Mouse (Mus musculus): ENCODE results near the gene Fkbp2. TPM values are rescaled to one million over a fixed set of nuclear protein-coding genes. Genes with fewer than 3 reads are reported as not detected.
A peak's percentile ranks its signal among the peaks of the same experiment; 100 is the strongest.

Gene Fkbp2
- total RNA-seq (2021), result 10 to 100 TPM; 43.7 to 44.4 TPM

DNA sequence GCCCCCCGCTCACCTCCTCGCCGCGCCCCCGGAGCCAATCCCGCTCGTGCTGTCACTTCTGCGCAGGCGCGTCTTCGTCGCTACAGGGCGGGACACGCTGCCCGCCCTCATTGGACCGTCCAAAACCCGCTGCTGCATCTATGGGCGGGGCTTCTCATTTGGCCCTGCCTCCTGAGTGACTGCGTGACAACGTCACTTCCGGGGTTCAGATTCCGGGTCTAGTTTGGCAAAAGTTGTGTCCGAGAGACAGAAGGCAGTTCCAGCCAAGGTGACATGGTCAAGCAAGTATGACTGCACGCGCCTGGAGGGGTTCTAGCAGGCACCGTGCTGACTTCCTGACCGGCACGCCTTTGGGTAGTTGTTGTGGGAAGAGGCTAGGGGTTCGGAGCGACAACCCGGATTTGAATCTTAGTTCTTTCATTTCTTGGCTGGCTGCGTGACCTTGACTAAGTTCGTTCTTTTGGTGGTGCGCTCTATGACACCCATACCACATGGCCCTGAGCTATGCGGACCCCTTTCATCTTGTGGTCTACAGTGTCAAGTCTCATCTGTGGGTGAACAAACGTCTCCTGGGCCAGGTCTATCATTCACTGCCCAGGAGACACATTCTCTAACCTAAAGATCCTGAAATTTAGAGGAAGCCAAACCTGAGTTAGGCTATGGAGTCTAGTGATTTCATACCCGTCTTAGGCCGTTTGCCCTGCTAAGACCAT is at the start of gene Fkbp2:
TSS of gene Fkbp2 (minus strand) at position 121 of the 713 bp plus-strand sequence.
- peak; percentile 99 for DNase-seq
- intact Hi-C loops (cut with DNase I), result no loop called here

DNA sequence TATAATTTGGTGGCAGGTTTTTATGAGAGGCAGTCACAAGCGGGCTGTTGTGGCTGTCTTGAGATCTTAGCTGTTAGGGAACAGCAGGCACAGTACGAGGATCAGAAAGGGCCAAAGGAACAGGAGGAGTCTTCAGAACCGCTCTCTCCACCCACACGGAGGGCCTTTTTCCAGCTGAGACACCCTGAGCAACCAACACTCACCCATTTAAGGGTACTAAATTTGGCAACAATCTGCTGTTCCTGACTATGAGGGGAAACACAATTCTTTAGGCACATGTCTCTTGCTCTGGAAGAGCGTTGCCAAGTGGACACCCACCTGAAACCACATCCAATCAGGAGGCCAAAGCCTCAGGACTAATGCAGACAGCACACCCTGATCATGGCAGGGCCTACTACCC is 49.2 kb upstream of the Fkbp2 start:
- DNase-seq, result no peak
- intact Hi-C loops (cut with DNase I), result no loop called here

DNA sequence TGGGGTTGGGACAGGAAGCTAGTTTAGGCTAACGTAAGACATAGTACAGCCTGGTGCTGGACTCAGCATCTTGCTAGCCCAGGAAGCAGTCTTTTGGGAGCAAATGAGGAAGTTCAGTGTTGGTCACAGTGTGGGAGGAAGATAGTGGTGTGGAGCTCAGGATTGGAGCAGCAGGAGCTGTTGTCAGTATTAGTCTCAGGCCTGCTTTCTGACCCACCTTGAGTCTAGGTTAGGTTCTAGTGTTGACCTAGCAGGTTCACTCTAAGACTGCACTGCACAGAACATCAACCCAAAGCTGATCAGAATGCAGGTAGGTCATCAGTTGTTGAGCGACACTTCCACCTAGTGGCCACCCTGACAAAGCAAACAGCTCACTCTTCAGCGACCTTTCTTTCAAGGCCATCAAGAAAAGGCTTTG is 39.9 kb upstream of the Fkbp2 start:
- peak; percentile 45 for DNase-seq

GRCm38 (mm10) chr19:7019191-7019590 is 38.9 kb upstream of the Fkbp2 start, which contains the start of gene Fermt3:
Gene Fermt3, minus strand, starts transcription at chr19:7019469.
- intact Hi-C loops (cut with DNase I), result no loop called here

More for the DNA sequence above, 39.9 kb upstream of the Fkbp2 start:
- intact Hi-C loops (cut with DNase I), result no loop called here

GRCm38 (mm10) chr19:7018546-7018945 is 38.2 kb upstream of the Fkbp2 start:
- DNase-seq, result no peak
- intact Hi-C loops (cut with DNase I), result no loop called here

More at GRCm38 (mm10) chr19:7019191-7019590, 38.9 kb upstream of the Fkbp2 start, which contains the start of gene Fermt3:
- no peak for DNase-seq

DNA sequence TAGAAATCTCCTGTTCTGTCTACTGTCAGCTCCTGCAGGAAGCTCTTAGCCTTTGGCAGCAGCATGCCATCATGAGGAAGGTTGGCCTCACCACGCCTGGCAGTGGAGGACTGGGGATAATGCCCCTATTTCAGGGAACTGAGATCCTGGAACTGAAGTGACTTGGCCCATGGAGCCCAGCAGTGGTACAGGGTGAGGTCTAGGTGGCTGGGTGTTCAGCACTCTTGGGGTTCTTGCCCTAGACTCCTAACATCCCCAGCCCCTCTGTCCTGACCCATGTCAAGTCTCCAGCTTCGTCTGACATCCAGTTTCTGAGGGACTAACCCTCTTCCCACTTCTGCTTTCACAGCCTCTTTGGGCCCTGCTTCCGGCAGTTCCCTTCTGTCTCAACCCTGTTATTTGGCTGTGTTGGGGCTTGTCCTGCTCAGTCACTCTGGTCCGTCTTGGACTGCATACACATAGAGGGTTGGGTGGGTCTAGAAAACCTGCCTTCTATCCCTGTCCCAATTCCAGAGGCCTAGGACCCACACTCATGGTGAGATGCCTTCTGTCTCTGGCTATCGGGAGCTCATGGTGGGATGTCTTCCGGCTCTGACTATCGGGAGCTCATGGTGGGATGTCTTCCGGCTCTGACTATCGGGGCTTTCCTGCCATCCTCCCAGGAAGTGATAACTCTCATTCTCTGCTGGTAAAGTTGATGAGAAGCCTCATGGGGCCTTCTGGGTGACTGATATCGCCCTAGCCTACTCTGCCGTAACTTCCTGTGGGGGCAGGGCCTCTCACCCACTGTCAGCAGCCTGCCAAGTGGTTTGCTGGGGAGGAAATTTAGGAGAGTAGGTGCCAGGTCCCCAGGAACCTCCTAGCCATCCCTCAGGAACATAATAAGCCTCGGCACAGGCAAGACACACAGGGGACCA is 37.5 kb upstream of the Fkbp2 start:
- intact Hi-C loops (cut with DNase I), result no loop called here

DNA sequence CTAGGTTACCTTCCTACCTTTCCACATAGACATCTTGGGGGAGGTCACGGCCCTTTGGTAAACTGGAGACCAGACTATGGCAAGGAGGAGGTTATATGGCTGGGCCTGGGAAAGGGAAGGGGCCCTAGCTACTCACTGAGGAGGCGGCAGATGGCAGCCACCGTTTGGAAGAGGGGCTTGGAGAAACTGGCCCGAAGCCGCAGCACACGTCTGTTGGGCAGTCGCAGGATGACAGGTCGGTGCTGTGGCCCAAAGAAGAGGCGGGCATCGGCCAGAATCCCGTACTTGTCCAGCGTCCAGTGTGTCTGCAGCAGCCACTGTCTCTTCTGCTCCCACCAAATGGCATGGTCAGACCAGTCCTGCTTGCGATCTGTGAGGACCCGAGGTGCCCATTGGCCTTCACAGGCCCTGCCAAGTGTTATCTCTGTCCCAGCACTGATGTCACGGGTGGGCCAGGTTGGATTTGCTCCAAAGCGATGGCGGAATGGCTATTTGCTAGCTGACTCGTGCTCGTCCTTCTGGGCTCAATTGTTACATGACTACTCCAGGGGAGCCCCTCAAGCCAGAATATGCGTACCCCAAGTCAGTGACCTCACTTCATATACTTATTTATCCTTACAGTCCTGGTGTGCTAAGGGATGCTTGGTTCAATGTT is 34.3 kb upstream of the Fkbp2 start:
- DNase-seq, result peak; percentile 60
- intact Hi-C loops (cut with DNase I), result no loop called here

More for the DNA sequence above, 37.5 kb upstream of the Fkbp2 start:
- no peak for DNase-seq

DNA sequence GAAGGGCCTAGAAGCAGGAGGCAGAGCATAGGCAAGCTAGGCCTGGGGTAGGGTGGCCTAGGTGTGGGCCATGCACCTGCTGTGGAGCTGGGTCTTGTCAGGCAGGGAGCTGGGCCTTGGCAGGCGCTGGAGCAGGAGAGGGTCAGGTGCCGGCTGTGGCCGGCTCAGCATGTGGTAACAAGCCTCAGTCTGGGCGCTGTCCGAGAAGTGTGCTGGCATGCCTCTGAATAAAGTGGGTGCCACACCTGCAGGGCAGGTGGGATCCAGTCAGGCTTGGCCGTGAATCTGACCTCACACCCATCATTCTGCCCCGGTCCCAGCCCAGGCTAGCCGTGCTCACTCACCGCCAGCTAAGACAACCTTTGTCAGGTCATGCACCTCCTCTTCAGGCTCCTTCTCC is 33.7 kb upstream of the Fkbp2 start:
- intact Hi-C loops (cut with DNase I), result no loop called here
- DNase-seq, result no peak

DNA sequence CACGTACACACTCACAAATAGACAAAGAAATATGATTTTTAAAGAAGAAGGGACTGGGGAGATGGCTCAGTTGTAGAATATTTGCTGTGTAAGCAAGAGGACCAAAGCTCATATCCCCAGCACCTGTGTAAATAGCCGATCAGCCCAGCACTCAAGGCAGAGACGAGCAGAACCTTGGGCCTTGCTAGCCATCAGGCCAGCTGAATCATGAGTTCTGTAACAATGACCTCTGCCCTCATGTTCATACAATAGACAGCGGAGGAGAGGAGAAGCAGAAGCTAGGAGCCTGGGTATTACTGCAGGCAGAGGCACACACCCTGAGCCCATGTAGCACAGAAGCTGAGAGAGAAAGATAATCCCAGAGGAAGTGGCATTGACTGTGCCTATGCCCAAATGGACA is 32.1 kb upstream of the Fkbp2 start:
- intact Hi-C loops (cut with DNase I), result no loop called here
- DNase-seq, result no peak

- intact Hi-C loops (cut with DNase I), result no loop called here
- DNase-seq, result no peak
Observed at GRCm38 (mm10) chr19:7006892-7007593, 26.7 kb upstream of the Fkbp2 start.

DNA sequence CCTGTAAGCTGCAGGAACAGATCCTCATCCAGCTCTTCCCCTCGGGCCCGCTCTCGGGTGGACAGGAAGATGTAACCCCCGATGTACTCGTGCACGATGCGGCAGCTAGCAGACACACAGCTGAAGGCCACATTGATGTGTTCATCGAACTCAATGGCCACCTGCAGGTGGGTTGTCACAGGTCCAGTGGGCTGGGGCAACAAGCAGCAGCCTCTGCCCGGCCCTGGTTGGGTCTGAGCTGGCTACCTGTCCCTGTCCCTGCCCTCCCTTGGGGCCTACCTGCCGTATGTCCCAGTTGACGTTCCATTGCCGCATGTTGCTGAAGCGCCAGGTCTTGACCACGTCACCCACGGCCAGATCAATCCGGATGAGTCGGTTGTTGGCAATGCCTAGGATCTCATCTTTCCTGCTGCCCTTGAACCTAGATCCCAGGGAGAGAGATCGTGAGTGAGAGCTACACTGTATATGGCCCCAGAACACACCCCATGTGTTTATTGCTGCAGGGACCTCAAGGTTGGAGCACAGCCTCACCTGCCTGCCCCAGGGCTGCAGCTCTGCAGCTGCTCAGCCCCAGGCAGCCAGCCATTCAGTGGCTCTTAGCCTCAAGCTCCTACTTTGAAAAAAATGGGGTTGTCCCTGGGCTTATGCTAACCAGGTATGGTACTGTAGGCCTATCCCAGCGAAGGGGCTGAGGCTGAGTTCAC is 19.2 kb upstream of the Fkbp2 start:
- intact Hi-C loops (cut with DNase I), result no loop called here

GRCm38 (mm10) chr19:6997721-6998290 is 17.5 kb upstream of the Fkbp2 start:
- intact Hi-C loops (cut with DNase I), result no loop called here
- no peak for DNase-seq

More for the DNA sequence above, 19.2 kb upstream of the Fkbp2 start:
- no peak for DNase-seq

GRCm38 (mm10) chr19:6996006-6996405 is 15.7 kb upstream of the Fkbp2 start, which contains the start of the genes Nudt22 and Trpt1:
Gene Nudt22, minus strand, starts transcription at chr19:6996117.
Gene Trpt1, plus strand, starts transcription at chr19:6996131.
- DNase-seq, result peak; percentile 86
- intact Hi-C loops (cut with DNase I), result no loop called here

GRCm38 (mm10) chr19:6995255-6995991 is 15.1 kb upstream of the Fkbp2 start:
- intact Hi-C loops (cut with DNase I), result no loop called here
- DNase-seq, result peak; percentile 63

GRCm38 (mm10) chr19:6994489-6994888 is 14.2 kb upstream of the Fkbp2 start:
- intact Hi-C loops (cut with DNase I), result no loop called here
- DNase-seq, result no peak

- no peak for DNase-seq
- intact Hi-C loops (cut with DNase I), result no loop called here
Observed at GRCm38 (mm10) chr19:6994002-6994401, 13.7 kb upstream of the Fkbp2 start.

DNA sequence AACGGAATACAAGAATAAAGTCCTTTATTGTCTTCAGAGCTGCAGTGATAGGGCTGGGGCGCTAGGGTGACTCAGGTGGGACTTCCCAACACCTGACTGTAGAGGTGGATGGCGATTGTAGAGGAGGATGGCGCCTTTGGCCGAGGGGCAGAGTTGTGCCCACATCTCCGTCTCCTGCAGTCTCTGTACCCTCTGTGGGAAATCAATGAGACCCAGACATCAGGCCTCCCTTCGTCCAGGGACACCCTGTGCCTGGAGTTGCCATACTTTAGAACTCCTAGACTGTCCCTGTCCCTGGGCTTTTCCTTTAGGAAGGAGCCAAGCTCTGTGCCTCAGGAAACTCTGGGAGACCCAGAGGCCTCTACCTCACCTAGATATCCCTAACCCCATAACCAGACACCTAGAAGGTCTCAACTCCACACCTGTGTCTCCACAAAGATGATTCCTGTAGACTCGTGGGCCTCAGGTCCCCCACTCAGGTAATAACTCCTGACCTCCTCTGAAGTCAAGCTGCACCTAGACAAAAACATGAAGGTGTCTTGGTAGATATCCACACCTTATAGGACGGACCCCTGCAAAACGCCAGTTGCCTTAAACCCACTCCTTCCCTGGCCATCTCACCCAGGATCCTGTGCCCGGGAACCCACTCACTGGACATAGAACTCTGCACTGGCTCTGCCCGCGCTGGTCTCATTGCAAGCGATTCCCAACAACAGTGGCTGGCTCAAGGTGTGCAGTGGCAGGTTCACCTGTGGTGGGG is 12.9 kb upstream of the Fkbp2 start:
- DNase-seq, result no peak
- intact Hi-C loops (cut with DNase I), result no loop called here
